Comparison of ENCODE assay signal across 13 mouse cellular contexts in genomic region chr1:75678279-75678678, GRCm38 (mm10).
"Had no signal": no experiment of that assay in that cellular context is flagged by ENCODE, and none has a peak within 500 bp of the region (broad histone marks: within the 10 kb centered on the region; RNA-seq: fewer than 3 reads in every experiment).

No protein-coding gene starts in this region.

- H3K4me2 ChIP-seq: liver, embryonic 12.5 days; lung, embryonic 14.5 days; midbrain, embryonic 12.5 days; neural tube, embryonic 12.5 days; stomach, embryonic 15.5 days had no signal

- H3K4me3 ChIP-seq: liver, embryonic 12.5 days; midbrain, embryonic 12.5 days; neural tube, embryonic 12.5 days; stomach, embryonic 15.5 days had no signal

- H3K9me3 ChIP-seq: stomach, embryonic 15.5 days had no signal

- H3K36me3 ChIP-seq: liver, embryonic 12.5 days; midbrain, embryonic 12.5 days; neural tube, embryonic 12.5 days; stomach, embryonic 15.5 days had no signal

- ATAC-seq: liver, embryonic 12.5 days had no signal

- DNase-seq: lung, adult 18-20 months; lung, embryonic 14.5 days; lung, postnatal 10 days; right cerebral cortex, postnatal 14 days; thymus, adult 2 months; thymus, postnatal 25 days; thymus, postnatal 4 days had no signal

- H3K27me3 ChIP-seq: liver, embryonic 12.5 days; neural tube, embryonic 12.5 days; stomach, embryonic 15.5 days had no signal

- H3K4me1 ChIP-seq: liver, embryonic 12.5 days; stomach, embryonic 15.5 days had no signal

- H3K27ac ChIP-seq: liver, embryonic 12.5 days; liver, embryonic 14.5 days; midbrain, embryonic 12.5 days; neural tube, embryonic 12.5 days; stomach, embryonic 15.5 days; stomach, postnatal 0 days had no signal

- H3K9ac ChIP-seq: liver, embryonic 12.5 days; liver, embryonic 14.5 days; lung, embryonic 14.5 days; midbrain, embryonic 12.5 days; neural tube, embryonic 12.5 days; stomach, embryonic 15.5 days had no signal
